Mouse (Mus musculus) ovary, adult 10 weeks (tissue): ENCODE measurements around the gene Ube2dnl1. TPM values are rescaled to one million over a fixed set of nuclear protein-coding genes. Genes with fewer than 3 reads are reported as not detected.

ENCODE experiments used
- polyA plus RNA-seq: library from polyadenylated mRNA; stranded (reverse); fragments of 350-450 nt; fragmentation: Illumina TruSeq; extraction: RNeasy Lipid Tissue Mini Kit (QIAGEN cat#74804); gene quantifications from one replicate; pipeline ENCODE4 v1.2.3, GENCODE M21; 2014

The Ube2dnl1 gene
- polyA plus RNA-seq, result not detected

GRCm38 (mm10) chrX:114904712-114905111 is at the start of gene Ube2dnl1:
Ube2dnl1 (plus strand) TSS chrX:114905012.

GRCm38 (mm10) chrX:114907282-114907681 is 2.5 kb downstream of the Ube2dnl1 start, which contains the start of gene Ube2dnl2:
Ube2dnl2 (plus strand) TSS chrX:114907582.

Other genes with a start within 250 kb of the Ube2dnl1 start
- not detected for gene Ube2dnl2, start 2.6 kb downstream of the Ube2dnl1 start, polyA plus RNA-seq